Mouse (Mus musculus): ENCODE measurements at regions not wholly inside any gene's neighbourhood (a gene's known extent, or its start where the extent isn't known, plus 50 kb on each side); places are given as distances from the start of the nearest gene placed in this dataset.
A peak's percentile ranks its signal among the peaks of the same experiment; 100 is the strongest.

- no peak for DNase-seq
Observed at GRCm38 (mm10) chr1:127152840-127153239, 52.0 kb upstream of the Mgat5 start.

GRCm38 (mm10) chr1:127135521-127135920 lies 69.3 kb upstream of the Mgat5 start:
- no peak for DNase-seq

DNA sequence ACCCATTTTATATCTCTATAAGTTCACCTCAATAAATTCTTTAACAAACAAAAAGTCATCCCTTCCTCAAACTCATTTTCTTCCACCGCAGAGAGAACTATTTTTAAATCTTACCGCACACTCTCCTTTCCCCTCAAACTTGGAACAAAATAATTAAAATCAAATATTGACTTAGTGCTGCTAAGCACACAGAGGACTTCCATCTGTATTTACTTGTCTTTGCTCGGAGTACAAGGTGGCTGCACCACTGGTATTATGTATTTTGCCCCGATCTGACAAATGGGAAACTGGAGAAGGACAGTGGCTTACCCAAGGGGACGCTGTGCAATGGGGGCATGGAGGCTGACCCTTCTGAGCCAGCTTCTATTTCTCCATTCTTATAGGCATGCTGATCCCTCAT lies 72.9 kb upstream of the Mgat5 start:
- DNase-seq = no peak

- no peak for DNase-seq
Observed at GRCm38 (mm10) chr1:127124862-127125261, 80.0 kb upstream of the Mgat5 start.

DNA sequence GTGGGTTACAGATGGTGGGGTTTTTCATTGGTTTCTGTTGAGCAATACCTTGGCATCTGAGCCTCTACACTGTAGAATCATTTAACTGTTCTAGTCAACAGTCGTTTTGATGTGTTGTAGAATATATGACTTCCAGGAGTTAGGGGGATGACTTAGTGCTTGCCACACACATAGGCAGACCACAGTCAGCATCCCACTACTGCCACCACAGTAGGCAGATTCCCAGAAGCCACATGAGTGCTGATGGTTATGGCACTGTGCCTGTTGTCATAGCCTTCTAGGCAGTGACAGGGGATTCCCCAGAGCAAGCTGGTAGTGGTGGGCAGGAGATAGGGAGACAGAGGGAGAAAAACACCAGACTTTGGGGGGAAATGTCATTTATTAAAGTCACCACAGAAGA lies 86.8 kb upstream of the Mgat5 start:
- no peak for DNase-seq

DNA sequence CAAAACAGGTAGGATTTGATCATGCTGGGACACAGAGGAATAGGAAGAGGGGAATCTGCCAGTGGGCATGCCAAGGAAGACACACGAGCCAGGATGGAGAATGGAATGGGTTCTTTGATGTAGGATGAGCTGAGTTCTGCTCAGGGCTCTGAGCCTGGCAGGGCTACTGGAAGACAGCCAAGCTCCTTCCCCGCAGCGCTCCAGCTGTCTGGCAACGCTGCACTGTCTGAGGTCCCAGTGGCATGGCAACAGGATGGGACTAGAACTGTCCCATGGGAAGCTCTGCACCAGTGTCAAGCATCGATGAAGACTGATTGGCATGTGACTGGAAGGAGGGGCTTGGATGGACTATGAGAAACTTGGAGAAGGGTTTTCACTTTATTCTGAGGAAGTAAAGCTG lies 97.3 kb upstream of the Mgat5 start:
- DNase-seq = no peak

GRCm38 (mm10) chr1:127105861-127106260 lies 99.0 kb upstream of the Mgat5 start:
- DNase-seq = no peak

GRCm38 (mm10) chr1:127103664-127104063 lies 101.2 kb upstream of the Mgat5 start:
- no peak for DNase-seq

- DNase-seq = no peak
Observed at GRCm38 (mm10) chr1:127098871-127099420, 105.9 kb upstream of the Mgat5 start.

DNA sequence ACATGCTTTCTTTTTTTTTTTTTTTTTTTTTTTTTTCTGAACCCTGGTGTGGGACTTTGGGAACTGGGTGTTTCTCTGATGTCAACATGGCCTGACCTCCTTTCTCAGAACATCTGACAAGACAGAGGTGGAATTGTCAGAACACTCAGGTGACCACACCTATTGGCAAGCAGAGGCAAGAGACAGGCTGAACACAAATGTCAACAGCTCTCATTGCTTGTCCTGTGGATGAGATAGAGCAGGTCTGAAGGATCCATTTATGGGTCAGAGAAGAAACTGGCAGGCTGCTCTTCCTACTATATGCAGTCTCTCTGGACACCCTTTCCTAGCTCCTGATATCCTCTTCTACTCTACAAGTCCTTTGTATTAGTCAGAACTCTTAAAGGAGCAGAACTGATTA lies 117.2 kb upstream of the Mgat5 start:
- DNase-seq = no peak

DNA sequence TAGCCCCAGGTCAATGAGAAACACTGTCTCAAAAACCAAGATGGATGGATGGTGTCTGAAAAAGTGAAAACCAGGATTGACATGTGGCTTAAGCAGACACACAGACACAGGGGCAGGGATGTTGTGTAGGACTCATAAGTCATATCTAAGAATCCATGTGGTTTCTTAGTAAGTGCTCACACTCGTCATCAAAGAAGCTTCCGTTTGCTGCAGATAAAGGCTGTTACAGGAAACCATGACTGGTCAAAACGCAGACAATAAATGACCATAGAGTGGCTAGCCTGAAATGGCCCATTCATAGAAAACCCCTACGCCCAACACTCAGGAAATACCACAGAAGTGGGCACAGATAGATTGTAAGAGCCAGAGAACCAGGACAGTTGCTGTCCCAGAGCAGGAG lies 118.8 kb upstream of the Mgat5 start:
- DNase-seq = no peak

GRCm38 (mm10) chr1:127083761-127084308 lies 121.0 kb upstream of the Mgat5 start:
- no peak for DNase-seq

DNA sequence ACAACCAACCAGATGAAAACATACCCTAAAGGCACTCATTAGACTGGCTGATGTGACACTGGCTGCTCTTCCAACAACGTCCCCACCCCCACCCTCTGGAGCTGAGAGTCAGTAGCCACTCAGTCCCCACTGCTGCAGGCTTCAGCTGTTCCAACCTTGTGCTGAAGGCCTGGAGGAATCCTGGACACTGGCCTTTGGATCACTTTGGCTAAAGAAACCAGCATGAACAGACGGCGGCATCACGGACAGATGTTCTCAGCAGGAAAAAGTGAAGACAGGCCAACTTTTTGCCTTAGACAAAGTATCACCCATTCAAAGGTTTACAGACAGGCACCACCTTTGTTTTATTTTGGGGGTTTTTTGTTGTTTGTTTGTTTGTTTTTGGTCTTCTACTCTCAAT lies 125.8 kb upstream of the Mgat5 start:
- DNase-seq = no peak

GRCm38 (mm10) chr1:127062430-127062829 lies 142.4 kb upstream of the Mgat5 start:
- no peak for DNase-seq

DNA sequence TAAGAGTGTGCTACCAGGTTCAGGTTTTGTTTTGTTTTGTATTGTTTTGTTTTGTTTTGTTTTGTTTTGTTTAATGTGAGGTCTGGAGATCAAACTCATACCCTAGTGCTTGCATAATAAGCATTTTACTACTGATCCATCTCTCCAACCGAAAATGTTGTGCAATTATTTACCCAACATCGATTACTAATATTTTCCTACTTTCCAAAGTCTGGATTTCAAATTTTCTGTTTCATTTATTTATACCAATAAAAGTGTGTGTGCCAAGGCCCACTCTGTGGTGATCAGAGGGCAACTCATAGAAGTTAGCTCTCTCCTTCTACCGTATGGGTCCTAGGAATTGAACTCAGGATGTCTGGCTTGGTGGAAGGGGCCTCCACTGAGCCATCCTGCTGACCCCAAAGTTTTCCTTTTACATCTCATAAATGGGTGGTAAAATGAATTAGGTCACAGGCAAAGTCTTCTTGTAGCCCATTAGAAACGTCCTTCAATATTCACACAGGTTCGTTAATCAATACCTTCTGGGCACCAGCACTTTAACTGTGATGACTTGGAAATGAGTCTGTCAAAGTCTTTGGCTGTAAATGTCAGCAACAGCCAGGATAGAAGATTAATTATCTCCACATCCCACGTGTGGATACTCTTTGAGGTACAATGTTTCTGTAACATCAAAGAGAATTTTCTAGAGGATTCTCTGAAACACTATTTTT lies 158.9 kb upstream of the Mgat5 start:
- DNase-seq = no peak

DNA sequence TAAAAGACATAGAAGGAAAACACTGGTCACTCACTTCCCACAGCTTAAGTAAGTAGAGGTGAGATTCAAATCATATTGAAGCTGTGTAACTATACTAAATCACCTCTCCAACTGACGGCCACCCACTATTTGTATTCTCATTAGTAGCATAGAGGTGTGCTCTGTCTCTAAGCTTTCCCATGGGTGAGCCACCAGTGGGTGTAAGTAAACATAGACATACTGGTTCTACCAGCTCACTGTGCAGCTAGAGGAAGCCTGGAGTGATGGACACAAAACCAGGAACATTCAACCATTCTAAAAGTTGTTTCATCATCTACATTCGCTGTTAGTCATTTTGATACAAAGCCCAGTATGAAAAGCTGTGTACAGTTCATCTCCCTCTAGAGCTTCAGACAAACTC lies 170.1 kb upstream of the Mgat5 start:
- DNase-seq = no peak

DNA sequence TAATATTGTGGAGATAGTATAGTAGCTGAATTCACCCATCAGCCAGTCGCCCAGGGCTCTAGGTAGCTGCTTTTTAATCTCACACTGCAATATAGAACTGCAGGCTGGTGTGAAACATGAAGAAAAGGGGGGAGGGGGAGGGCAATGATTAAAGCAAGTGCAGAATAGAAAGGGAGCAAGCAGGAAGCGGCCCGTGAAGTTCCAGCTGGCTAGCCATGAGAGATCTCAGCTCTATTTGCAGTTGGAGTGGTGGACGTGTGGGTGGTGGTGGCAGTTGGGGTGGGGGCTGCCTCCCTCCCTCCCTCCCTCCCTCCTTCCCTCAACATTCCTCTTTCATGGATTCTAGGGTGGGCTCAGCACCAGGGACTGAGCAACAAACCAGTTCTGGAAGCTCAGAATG lies 173.3 kb upstream of the Mgat5 start:
- no peak for DNase-seq

GRCm38 (mm10) chr1:127028872-127029497 lies 175.8 kb upstream of the Mgat5 start:
- no peak for DNase-seq

DNA sequence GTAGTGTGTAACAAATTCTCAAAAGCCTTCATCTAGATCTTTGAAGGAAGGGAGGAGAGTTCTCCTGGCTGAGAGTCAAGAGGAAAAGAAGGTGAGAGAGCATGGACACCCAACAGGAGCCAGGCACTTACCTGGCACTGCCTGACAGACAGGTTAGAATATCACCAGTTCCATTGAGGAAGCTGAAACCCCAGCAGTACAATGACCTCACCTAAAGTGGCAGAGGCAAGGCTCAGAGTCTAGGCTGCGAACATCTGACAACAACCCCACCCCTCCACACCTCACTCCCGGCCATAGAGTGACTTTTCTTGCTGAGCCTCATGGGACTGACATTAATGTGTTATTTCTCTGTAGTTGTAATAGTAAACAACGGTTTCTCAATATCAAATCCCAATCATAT lies 181.7 kb upstream of the Mgat5 start:
- no peak for DNase-seq

DNA sequence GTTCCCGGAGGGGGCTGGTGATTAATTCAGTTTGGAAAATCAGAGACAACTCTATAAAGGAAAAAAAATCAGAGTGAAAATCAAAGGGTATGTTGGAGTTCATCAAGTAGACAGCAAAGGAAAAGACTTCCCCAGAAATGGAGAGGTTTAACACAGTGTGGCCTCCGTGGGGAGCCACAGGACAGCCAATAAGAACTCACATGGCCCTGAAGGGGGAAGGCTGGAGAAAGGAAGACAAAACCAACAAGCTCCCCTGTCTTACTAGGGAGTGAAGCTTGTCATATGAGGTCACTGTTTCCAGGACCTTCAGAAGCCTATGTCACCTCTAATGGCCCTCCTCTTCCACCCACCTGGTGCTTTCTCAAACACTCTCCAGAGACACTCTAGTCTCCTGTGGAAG lies 187.1 kb upstream of the Nckap5 start:
- DNase-seq = peak in 1 of 2 experiments; percentile 30

GRCm38 (mm10) chr1:127015894-127016245 lies 185.3 kb upstream of the Nckap5 start:
- no peak for DNase-seq

GRCm38 (mm10) chr1:127015042-127015893 lies 184.7 kb upstream of the Nckap5 start:
- DNase-seq = peak; percentile 65 to 79

GRCm38 (mm10) chr1:127011901-127012300 lies 181.3 kb upstream of the Nckap5 start:
- peak; percentile 33 to 35 for DNase-seq

Measured in kidney, adult 8-10 months (tissue).